Mouse (Mus musculus): ENCODE data around the gene Acsl6. TPM values are rescaled to one million over a fixed set of nuclear protein-coding genes. Genes with fewer than 3 reads are reported as not detected.

Gene Acsl6
- polyA plus RNA-seq, 1 experiment from 2014 or later = 22.4 TPM

DNA sequence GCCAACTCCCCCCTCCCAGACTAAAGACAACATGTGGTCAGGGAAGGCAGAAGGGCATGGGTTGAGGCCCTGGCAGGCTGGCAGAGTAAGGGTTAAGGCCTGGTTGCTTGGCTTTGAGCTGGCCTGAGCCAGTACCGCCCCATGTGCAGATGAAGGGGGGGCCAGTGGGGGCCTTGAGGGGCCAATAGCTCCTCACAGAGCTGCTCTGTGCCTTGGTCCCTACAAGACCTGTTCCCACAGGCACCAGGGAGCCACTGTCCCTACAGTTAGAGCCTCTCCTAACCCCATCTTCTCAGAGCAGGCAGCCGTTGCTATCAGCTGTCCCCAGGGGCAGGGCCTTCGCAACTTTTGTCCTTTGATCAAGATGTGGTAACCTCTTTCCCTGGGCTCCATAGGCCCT is 11.1 kb downstream of the Acsl6 start:
- no peak overlapping the region for H3K4me3 ChIP-seq (ENCODE audit: low read depth, low read length)
- no peaks in the 10 kb centered on the region for H3K9me3 ChIP-seq (ENCODE audit: control insufficient read depth, low read length)
- H3K27me3 ChIP-seq (ENCODE audit: control insufficient read depth, insufficient read depth, low read length) = no peaks in the 10 kb centered on the region
- H3K36me3 ChIP-seq (ENCODE audit: control insufficient read depth, insufficient read depth, low read length) = no peaks in the 10 kb centered on the region; the same call in 1 of the 2 replicates
- H3K9ac ChIP-seq (ENCODE audit: low read length) = peak overlapping the region; percentile 45
- H3K27ac ChIP-seq (ENCODE audit: low read depth, low read length) = no peak overlapping the region
- WGBS = 13% methylated on average over 3 of the region's 3 CpGs
- H3K4me2 ChIP-seq = peak overlapping the region; percentile 7
- peak; percentile 74 for ATAC-seq (ENCODE audit: low FRiP score)
- peak; percentile 90 for DNase-seq (ENCODE audit: low spot score, missing footprints)
- H3K4me1 ChIP-seq (ENCODE audit: control insufficient read depth, insufficient read depth, low read length) = peaks cover 45% of the 10 kb centered on the region

DNA sequence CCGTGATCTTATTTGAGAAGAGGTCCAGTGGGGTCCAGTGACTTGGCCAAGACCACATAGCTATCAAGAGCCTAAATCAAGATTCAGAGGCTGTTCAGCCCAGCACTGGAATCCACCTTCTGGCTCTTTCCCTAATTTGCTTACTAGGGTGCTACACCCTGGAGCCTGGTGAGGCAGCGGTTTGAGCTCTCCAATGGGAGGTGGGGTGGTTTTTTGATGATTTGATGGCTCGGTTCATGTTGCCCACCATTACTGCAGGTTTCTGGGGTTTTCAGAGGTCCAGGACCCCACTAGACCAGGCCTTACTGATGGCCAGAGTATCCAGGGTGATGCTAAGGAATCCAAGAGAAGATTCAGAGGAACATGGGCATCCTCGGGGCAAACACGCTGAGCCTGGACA is 11.7 kb downstream of the Acsl6 start:
- ATAC-seq (ENCODE audit: low FRiP score) = no peak
- no peaks in the 10 kb centered on the region for H3K9me3 ChIP-seq (ENCODE audit: control insufficient read depth, low read length)
- no peak overlapping the region for H3K4me3 ChIP-seq (ENCODE audit: low read depth, low read length)
- no peaks in the 10 kb centered on the region for H3K27me3 ChIP-seq (ENCODE audit: control insufficient read depth, insufficient read depth, low read length)
- peak; percentile 54 for DNase-seq (ENCODE audit: low spot score, missing footprints)
- H3K36me3 ChIP-seq (ENCODE audit: control insufficient read depth, insufficient read depth, low read length) = no peaks in the 10 kb centered on the region; the same call in 1 of the 2 replicates
- 82% methylated on average over 5 of the region's 5 CpGs for WGBS
- no peak overlapping the region for H3K27ac ChIP-seq (ENCODE audit: low read depth, low read length)
- no peak overlapping the region for H3K4me2 ChIP-seq
- no peak overlapping the region for H3K9ac ChIP-seq (ENCODE audit: low read length)
- peaks cover 45% of the 10 kb centered on the region for H3K4me1 ChIP-seq (ENCODE audit: control insufficient read depth, insufficient read depth, low read length)

DNA sequence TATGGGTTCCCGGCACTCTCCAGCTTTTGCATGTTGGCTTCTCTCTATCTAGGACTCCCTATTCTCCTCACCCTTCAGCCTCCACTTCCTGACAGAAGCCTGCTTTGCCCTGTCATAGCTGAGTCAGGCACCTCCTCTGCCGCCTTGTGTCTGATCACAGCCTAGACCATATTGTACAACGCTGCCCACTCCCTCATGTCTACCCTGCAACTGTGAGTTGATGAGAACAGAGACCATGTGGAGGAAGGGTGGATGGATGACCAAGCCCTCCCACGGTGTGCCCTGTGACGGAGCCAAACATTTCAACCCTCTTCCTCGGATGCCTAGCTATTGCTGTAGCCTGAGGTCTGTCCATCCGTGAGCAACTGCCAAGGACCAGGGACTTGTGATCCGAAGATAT is 13.8 kb downstream of the Acsl6 start:
- Histone ChIP-seq H3K4me2 (no peak overlapping the region), H3K36me3 (ENCODE audit: control insufficient read depth, insufficient read depth, low read length) (no peaks in the 10 kb centered on the region; the same call in 1 of the 2 replicates), H3K4me1 (ENCODE audit: control insufficient read depth, insufficient read depth, low read length) (peaks cover 28% of the 10 kb centered on the region), H3K9ac (ENCODE audit: low read length) (no peak overlapping the region), H3K27ac (ENCODE audit: low read depth, low read length) (no peak overlapping the region), H3K9me3 (ENCODE audit: control insufficient read depth, low read length) (no peaks in the 10 kb centered on the region), H3K4me3 (ENCODE audit: low read depth, low read length) (no peak overlapping the region), H3K27me3 (ENCODE audit: control insufficient read depth, insufficient read depth, low read length) (no peaks in the 10 kb centered on the region)
- 92% methylated on average over 8 of the region's 8 CpGs for WGBS
- DNase-seq (ENCODE audit: low spot score, missing footprints) (no peak), ATAC-seq (ENCODE audit: low FRiP score) (no peak)

DNA sequence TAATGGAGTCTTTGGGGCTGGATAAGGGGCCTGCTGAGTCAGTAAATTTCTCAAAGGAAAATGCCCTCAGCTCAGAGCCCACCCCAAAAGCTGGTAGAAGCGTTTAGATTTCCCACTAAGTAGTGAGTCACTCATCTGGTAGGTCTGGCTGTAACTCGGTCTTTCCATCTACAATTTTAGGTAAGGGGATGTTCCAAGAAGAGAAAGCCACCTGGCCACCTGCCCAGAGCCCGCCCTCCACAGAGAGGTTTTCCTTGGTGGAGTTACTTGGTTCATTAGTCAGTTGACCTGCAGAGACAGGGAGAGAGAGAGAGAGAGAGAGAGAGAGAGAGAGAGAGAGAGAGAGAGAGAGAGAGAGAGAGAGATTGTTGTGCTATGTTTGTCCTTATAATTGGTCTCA is 14.2 kb downstream of the Acsl6 start:
- H3K4me3 ChIP-seq (ENCODE audit: low read depth, low read length) = no peak overlapping the region
- no peaks in the 10 kb centered on the region; the same call in 1 of the 2 replicates for H3K36me3 ChIP-seq (ENCODE audit: control insufficient read depth, insufficient read depth, low read length)
- no peak for DNase-seq (ENCODE audit: low spot score, missing footprints)
- WGBS = 84% methylated on average over 3 of the region's 3 CpGs
- no peak for ATAC-seq (ENCODE audit: low FRiP score)
- H3K27ac ChIP-seq (ENCODE audit: low read depth, low read length) = no peak overlapping the region
- H3K9ac ChIP-seq (ENCODE audit: low read length) = no peak overlapping the region
- H3K27me3 ChIP-seq (ENCODE audit: control insufficient read depth, insufficient read depth, low read length) = no peaks in the 10 kb centered on the region
- peaks cover 24% of the 10 kb centered on the region for H3K4me1 ChIP-seq (ENCODE audit: control insufficient read depth, insufficient read depth, low read length)
- H3K9me3 ChIP-seq (ENCODE audit: control insufficient read depth, low read length) = no peaks in the 10 kb centered on the region
- no peak overlapping the region for H3K4me2 ChIP-seq

DNA sequence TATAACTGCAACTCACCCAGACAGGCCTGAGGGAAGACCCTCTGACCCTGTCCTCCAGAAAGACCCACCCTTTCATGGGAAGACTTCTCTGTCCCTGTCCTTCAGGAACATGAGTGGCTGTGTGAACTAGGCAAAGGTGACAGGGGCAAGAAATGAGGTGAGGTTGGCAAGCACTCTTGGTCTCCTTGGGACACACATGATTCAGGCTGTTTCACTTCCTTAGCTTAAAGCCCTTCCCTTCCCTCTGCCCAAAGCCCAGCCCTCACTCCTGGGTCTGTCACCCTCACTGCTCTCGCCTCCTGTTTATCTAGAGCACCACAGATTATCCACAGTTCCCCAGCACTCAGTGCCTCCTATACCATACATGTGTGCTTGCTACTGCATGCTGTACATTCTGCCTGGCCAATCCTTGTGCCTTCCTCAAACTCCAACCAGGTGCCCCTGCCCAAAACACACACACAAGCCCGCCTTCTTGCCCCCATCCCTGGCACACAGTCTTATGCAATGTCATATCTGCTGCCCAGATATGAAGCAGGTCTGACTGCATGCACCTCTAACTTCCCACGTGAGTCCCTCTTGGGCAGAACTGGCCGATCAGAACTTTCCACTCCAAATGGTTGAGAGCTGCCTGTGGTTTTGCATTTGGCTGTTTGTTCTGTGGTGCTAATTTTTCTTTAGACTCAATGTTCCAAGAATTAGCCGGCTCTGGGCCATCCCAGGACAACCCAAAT is 18.4 kb downstream of the Acsl6 start:
- H3K36me3 ChIP-seq (ENCODE audit: control insufficient read depth, insufficient read depth, low read length) = peaks cover 3% of the 10 kb centered on the region
- 84% methylated on average over 5 of the region's 5 CpGs for WGBS
- DNase-seq (ENCODE audit: low spot score, missing footprints) (no peak), ATAC-seq (ENCODE audit: low FRiP score) (no peak)
- no peak overlapping the region for H3K9ac ChIP-seq (ENCODE audit: low read length)
- no peak overlapping the region for H3K27ac ChIP-seq (ENCODE audit: low read depth, low read length)
- H3K4me1 ChIP-seq (ENCODE audit: control insufficient read depth, insufficient read depth, low read length) = no peaks in the 10 kb centered on the region
- H3K4me3 ChIP-seq (ENCODE audit: low read depth, low read length) = no peak overlapping the region
- no peaks in the 10 kb centered on the region for H3K27me3 ChIP-seq (ENCODE audit: control insufficient read depth, insufficient read depth, low read length)
- H3K4me2 ChIP-seq = no peak overlapping the region
- no peaks in the 10 kb centered on the region for H3K9me3 ChIP-seq (ENCODE audit: control insufficient read depth, low read length)

DNA sequence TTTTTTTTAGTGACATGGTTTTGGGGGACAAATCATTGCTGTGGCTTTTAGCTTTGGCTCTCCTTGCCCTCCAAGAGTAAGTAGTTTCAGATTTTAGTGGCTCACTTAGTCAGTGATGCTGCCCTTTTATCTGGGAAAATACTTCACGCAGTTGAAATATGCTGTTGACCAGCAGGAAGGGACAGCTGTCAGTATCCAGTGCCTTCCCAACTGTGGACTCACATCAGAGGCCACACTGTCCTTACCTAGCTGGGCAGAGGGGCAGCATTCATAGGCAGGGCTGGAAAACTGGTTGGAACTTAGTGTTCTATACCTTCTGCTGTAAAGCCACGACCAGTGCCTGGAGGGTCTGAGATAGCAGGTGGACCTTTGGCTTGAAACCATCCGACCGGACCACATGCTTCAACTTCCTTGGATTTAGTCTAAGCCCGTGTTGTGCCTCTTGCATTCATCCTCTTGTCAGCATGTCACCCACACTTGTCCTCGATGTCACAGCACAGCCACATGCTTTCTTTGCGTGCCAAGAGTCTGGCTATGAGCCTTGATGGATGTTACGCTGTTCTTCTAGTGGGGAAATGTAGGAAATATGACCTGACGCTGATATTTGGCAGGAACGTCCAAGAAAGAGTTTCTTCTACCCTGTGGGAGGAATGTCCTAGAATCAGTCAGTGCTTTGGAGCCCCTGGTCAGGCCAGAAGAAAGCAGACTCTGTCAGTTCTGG is 28.0 kb downstream of the Acsl6 start:
- DNase-seq (ENCODE audit: low spot score, missing footprints) (no peak), ATAC-seq (ENCODE audit: low FRiP score) (no peak)
- H3K27ac ChIP-seq (ENCODE audit: low read depth, low read length) = no peak overlapping the region
- H3K4me1 ChIP-seq (ENCODE audit: control insufficient read depth, insufficient read depth, low read length) = no peaks in the 10 kb centered on the region
- no peak overlapping the region for H3K4me2 ChIP-seq
- H3K4me3 ChIP-seq (ENCODE audit: low read depth, low read length) = no peak overlapping the region
- H3K36me3 ChIP-seq (ENCODE audit: control insufficient read depth, insufficient read depth, low read length) = peaks cover 11% of the 10 kb centered on the region
- WGBS = 89% methylated on average over 10 of the region's 10 CpGs
- no peak overlapping the region for H3K9ac ChIP-seq (ENCODE audit: low read length)
- no peaks in the 10 kb centered on the region for H3K27me3 ChIP-seq (ENCODE audit: control insufficient read depth, insufficient read depth, low read length)
- no peaks in the 10 kb centered on the region for H3K9me3 ChIP-seq (ENCODE audit: control insufficient read depth, low read length)

DNA sequence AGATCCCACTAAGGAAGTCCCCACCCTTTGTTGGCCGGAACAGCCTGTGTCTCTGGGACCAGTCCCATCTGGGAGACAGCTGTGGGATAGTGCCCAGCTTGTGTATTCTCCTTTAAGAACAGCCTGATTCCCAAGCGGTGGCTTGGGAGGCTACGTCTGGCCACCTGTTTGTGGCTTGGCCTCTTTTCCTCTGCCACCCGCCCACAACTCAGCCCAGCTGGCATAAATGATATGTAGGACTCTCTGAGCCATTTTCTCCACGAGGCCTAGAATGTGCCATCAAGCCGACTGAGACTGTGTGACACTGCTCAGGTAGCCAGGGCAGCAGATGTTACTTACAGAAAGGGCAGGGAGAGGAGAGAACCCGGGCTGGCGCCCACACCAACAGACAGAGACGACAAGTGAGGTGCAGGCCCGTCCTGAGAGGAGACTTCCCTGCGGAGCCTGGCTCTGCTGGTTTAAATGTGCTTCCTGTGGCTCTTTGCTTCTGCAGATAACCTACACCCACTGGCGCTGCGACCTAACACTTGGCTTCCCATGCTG is 32.6 kb downstream of the Acsl6 start:
- 64% methylated on average over 13 of the region's 13 CpGs for WGBS
- no peak overlapping the region for H3K9ac ChIP-seq (ENCODE audit: low read length)
- H3K4me3 ChIP-seq (ENCODE audit: low read depth, low read length) = no peak overlapping the region
- H3K27ac ChIP-seq (ENCODE audit: low read depth, low read length) = no peak overlapping the region
- peaks cover 2% of the 10 kb centered on the region; the same call in 1 of the 2 replicates for H3K36me3 ChIP-seq (ENCODE audit: control insufficient read depth, insufficient read depth, low read length)
- H3K27me3 ChIP-seq (ENCODE audit: control insufficient read depth, insufficient read depth, low read length) = no peaks in the 10 kb centered on the region
- ATAC-seq (ENCODE audit: low FRiP score) (no peak), DNase-seq (ENCODE audit: low spot score, missing footprints) (no peak)
- no peaks in the 10 kb centered on the region for H3K4me1 ChIP-seq (ENCODE audit: control insufficient read depth, insufficient read depth, low read length)
- no peak overlapping the region for H3K4me2 ChIP-seq
- no peaks in the 10 kb centered on the region for H3K9me3 ChIP-seq (ENCODE audit: control insufficient read depth, low read length)

DNA sequence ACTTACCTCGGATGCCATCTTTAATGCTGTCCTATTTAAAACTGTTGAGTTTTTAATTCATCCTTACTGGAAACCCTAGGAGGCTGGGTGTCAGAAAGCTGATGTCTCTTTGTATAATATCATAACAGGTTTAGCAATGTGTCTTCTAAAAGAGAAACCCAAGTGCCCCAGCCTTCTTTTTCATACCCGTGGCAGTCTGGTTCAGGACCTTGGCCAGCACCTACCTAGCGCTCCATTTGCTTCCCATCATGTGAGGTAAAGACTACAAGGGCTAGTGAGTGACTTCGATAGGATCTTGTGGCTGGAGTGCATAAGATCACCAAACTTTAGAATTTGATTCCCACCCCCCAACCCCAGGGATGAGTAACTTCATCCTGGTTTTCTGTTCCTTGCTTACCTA is 40.1 kb downstream of the Acsl6 start:
- DNase-seq (ENCODE audit: low spot score, missing footprints) = peak; percentile 85
- H3K27me3 ChIP-seq (ENCODE audit: control insufficient read depth, insufficient read depth, low read length) = no peaks in the 10 kb centered on the region
- 53% methylated on average over 4 of the region's 4 CpGs for WGBS

DNA sequence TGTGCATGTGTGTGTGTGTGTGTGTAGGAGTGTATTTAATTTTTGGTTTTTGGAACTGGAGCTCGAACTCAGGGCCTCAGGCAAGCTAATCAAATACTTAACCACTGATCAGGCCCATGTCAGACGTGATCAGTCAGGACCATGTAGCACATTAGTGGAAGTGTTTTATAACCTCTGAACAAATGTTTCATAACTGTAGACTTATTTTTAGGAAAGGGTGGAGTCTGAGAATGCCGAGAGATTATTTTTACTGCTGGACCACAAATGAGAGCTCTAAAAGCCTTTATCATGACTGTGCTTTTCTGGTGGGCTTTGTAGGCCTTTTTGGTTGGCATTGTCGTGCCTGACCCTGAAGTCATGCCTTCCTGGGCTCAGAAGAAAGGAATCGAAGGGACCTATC is 48.1 kb downstream of the Acsl6 start:
- no peak for DNase-seq (ENCODE audit: low spot score, missing footprints)
- ATAC-seq (ENCODE audit: low FRiP score) = no peak
- H3K9ac ChIP-seq (ENCODE audit: low read length) = no peak overlapping the region
- no peak overlapping the region for H3K4me2 ChIP-seq
- H3K4me1 ChIP-seq (ENCODE audit: control insufficient read depth, insufficient read depth, low read length) = peaks cover 14% of the 10 kb centered on the region
- no peaks in the 10 kb centered on the region for H3K27me3 ChIP-seq (ENCODE audit: control insufficient read depth, insufficient read depth, low read length)
- H3K36me3 ChIP-seq (ENCODE audit: control insufficient read depth, insufficient read depth, low read length) = no peaks in the 10 kb centered on the region
- no peaks in the 10 kb centered on the region for H3K9me3 ChIP-seq (ENCODE audit: control insufficient read depth, low read length)
- no peak overlapping the region for H3K4me3 ChIP-seq (ENCODE audit: low read depth, low read length)
- 66% methylated on average over 5 of the region's 5 CpGs for WGBS
- no peak overlapping the region for H3K27ac ChIP-seq (ENCODE audit: low read depth, low read length)

More for the DNA sequence above, 40.1 kb downstream of the Acsl6 start:
- Histone ChIP-seq H3K36me3 (ENCODE audit: control insufficient read depth, insufficient read depth, low read length) (0 out of 2 replicates have a peak, but pooled peaks cover under 1% of the 10 kb centered on the region), H3K27ac (ENCODE audit: low read depth, low read length) (no peak overlapping the region), H3K4me2 (no peak overlapping the region), H3K9me3 (ENCODE audit: control insufficient read depth, low read length) (no peaks in the 10 kb centered on the region), H3K9ac (ENCODE audit: low read length) (no peak overlapping the region), H3K4me1 (ENCODE audit: control insufficient read depth, insufficient read depth, low read length) (no peaks in the 10 kb centered on the region), H3K4me3 (ENCODE audit: low read depth, low read length) (no peak overlapping the region)
- no peak for ATAC-seq (ENCODE audit: low FRiP score)
